Mouse (Mus musculus) frontal cortex, postnatal 25 days (tissue): ENCODE results near the gene Gm4181.
A peak's percentile ranks its signal among the peaks of the same experiment; 100 is the strongest.
"Not testable (repeated sequence)": the region's sequence is repeated elsewhere in the genome, so short reads cannot be mapped to it uniquely, and the experiment has no call there.

Experiments used
- DNase-seq, 2 experiments: peaks; one replicate each; pipeline ENCODE4 v3.0.0; 2022; ENCODE audit warnings: low spot score in 2 of 2

Gene Gm4181

GRCm38 (mm10) chr14:51635566-51635965, at the start of gene Gm4181:
Gene Gm4181 (minus strand): TSS chr14:51635666.
- DNase-seq: not testable (repeated sequence)

GRCm38 (mm10) chr14:51677269-51677668, 41.8 kb upstream of the Gm4181 start:
- DNase-seq: no peak

DNA sequence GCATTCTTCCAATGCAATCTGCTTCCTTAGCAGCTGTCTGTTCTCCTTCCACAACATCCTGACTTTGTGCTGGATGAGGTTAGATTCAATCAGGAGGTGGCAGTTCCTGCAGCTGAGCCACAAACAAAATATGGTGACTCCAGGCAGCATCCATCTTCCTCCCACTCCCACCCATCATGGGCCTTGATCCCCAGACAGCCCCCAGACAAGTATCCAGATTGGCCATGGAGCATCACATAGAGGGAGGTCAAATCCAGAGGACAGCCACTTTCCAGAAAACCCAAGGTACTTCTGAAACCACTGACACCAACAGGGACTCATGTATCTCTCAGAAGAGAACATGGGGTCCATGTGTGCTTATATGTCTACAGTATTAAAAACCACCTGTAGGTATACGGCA, 3.0 kb downstream of the Gm4181 start:
- DNase-seq: peak in 1 of 2 experiments; percentile 14

DNA sequence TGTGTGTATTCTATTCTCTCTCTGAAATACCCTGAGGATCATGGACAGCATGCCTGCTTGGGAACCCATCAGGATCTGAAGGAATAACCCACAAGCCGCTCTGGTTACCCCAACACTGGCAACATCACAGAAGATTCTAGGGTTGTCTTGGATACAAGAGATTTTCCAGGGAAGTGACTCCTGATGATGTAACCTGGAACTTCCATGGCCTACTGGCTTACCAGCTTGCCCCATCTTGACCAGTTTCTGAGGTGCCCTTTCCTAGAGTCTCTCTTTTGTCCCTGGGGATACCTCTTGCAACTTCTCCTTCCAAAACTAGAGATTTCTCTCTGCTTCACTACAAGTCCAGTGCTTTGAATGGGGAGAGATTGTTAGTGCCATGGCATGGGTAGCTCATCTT, 24.3 kb downstream of the Gm4181 start, which contains the start of gene Gm17078:
TSS of gene Gm17078 (minus strand) at position 101 of the 400 bp plus-strand sequence.
- DNase-seq: no peak

DNA sequence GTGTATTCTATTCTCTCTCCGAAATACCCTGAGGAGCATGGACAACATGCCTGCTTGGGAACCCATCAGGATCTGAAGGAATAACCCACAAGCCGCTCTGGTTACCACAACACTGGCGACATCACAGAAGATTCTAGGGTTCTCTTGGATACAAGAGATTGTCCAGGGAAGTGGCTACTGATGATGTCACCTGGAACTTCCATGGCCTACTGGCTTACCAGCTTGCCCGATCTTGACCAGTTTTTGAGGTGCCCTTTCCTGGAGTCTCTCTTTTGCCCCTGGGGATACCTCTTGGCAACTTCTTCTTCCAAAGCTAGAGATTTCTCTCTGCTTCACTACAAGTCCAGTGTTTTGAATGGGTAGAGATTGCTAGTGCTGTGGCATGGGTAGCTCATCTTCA, 43.4 kb downstream of the Gm4181 start, which contains the start of gene Gm17174:
TSS of gene Gm17174 (minus strand) at position 101 of the 400 bp plus-strand sequence.
- not testable (repeated sequence) for DNase-seq
